Mouse (Mus musculus) embryonic facial prominence, embryonic 14.5 days (tissue): ENCODE results near the gene Ubtd1. TPM values are rescaled to one million over a fixed set of nuclear protein-coding genes. Genes with fewer than 3 reads are reported as not detected.

Experiments
- polyA plus RNA-seq: library from polyadenylated mRNA; unstranded; fragments of >200 nt; fragmentation: Nextera tagmentation; extraction: Ambion mirVana; gene quantifications from 2 replicates; pipeline ENCODE4 v1.2.1, GENCODE M21; 2014

Ubtd1 gene
- polyA plus RNA-seq, 1 experiment from 2014 or later, result 20.8 TPM

Other genes with a start within 250 kb of the Ubtd1 start
- 1.3 and 1.7 TPM in 2 replicates for gene Slit1, start 238.1 kb upstream of the Ubtd1 start, polyA plus RNA-seq
- 17.5 and 21.2 TPM in 2 replicates for gene Arhgap19, start 179.7 kb upstream of the Ubtd1 start, polyA plus RNA-seq
- gene Frat1, start 151.8 kb upstream of the Ubtd1 start, polyA plus RNA-seq, result 4.5 and 6.4 TPM in 2 replicates
- gene Frat2, start 133.6 kb upstream of the Ubtd1 start, polyA plus RNA-seq, result 2.8 and 3.2 TPM in 2 replicates
- gene Rrp12, start 85.6 kb upstream of the Ubtd1 start, polyA plus RNA-seq, result 13.8 and 15.0 TPM in 2 replicates
- gene Pgam1, start 69.8 kb upstream of the Ubtd1 start, polyA plus RNA-seq, result 522 and 549 TPM in 2 replicates
- gene Exosc1, start 48.3 kb upstream of the Ubtd1 start, polyA plus RNA-seq, result 67.8 and 71.3 TPM in 2 replicates
- 69.1 and 72.4 TPM in 2 replicates for gene Zdhhc16, start 48.3 kb upstream of the Ubtd1 start, polyA plus RNA-seq
- 27.5 and 35.2 TPM in 2 replicates for gene Mms19, start 606 bp upstream of the Ubtd1 start, polyA plus RNA-seq
- 6.6 and 7.8 TPM in 2 replicates for gene Ankrd2, start 54.2 kb downstream of the Ubtd1 start, polyA plus RNA-seq
- gene Hoga1, start 63.8 kb downstream of the Ubtd1 start, polyA plus RNA-seq, result 1.0 and 1.9 TPM in 2 replicates
- gene 4933411K16Rik, start 70.5 kb downstream of the Ubtd1 start, polyA plus RNA-seq, result 0.25 TPM in 1 of 2 replicates, not detected in the other
- gene Morn4, start 104.6 kb downstream of the Ubtd1 start, polyA plus RNA-seq, result 20.1 and 21.5 TPM in 2 replicates
- gene Pi4k2a, start 108.7 kb downstream of the Ubtd1 start, polyA plus RNA-seq, result 28.2 and 29.9 TPM in 2 replicates
- 36.9 and 37.3 TPM in 2 replicates for gene Avpi1, start 147.3 kb downstream of the Ubtd1 start, polyA plus RNA-seq
- 19.4 and 21.0 TPM in 2 replicates for gene Marveld1, start 165.6 kb downstream of the Ubtd1 start, polyA plus RNA-seq
- 12.2 and 15.2 TPM in 2 replicates for gene Zfyve27, start 182.2 kb downstream of the Ubtd1 start, polyA plus RNA-seq
- 18.0 and 18.3 TPM in 2 replicates for gene Sfrp5, start 220.5 kb downstream of the Ubtd1 start, polyA plus RNA-seq